Mouse (Mus musculus): Measurements from ENCODE around the gene Nudt3.

Nudt3 gene

GRCm38 (mm10) chr17:27556315-27557011, 66.8 kb downstream of the Nudt3 start, which contains the start of gene Hmga1:
Gene Hmga1, plus strand, starts transcription at chr17:27556497.
- POLR2A ChIA-PET: interaction anchor here (0.5 to 8.9 kb wide), 207 partner anchors 8 to 1951 kb away, joined by 3 to 146 read pairs (median 4); partner anchors contain the start of genes AI413582 (in 3 of the 4), Nudt3 (in 3 of the 4), RPS10-NUDT3 (in 3 of the 4) and Rps10 (in 2 of the 4)
- CTCF ChIA-PET: interaction anchor here (0.5 to 2.0 kb wide), 17 partner anchors 8 to 1457 kb away, joined by 3 to 7 read pairs (median 3); partner anchors contain the start of genes AI413582 (in 2 of the 4) and Tcp11 (in 1 of the 4)

GRCm38 (mm10) chr17:27555512-27556172, 67.7 kb downstream of the Nudt3 start:
- ChIA-PET POLR2A (interaction anchor here (0.5 to 8.9 kb wide), 181 partner anchors 8 to 1901 kb away, joined by 3 to 146 read pairs (median 4); partner anchors contain the start of genes AI413582 (in 3 of the 4), Nudt3 (in 3 of the 4), RPS10-NUDT3 (in 3 of the 4) and Rps10 (in 2 of the 4)), CTCF (interaction anchor here (0.5 to 2.0 kb wide), 13 partner anchors 8 to 1458 kb away, joined by 3 to 7 read pairs (median 3); partner anchors contain the start of gene AI413582 (in 2 of the 4))

- ChIA-PET POLR2A (interaction anchor here (0.5 to 8.9 kb wide), 62 partner anchors 8 to 1559 kb away, joined by 3 to 146 read pairs (median 6); partner anchors contain the start of genes AI413582 (in 3 of the 4), RPS10-NUDT3 (in 3 of the 4), Nudt3 (in 2 of the 4) and Rps10 (in 2 of the 4)), CTCF (interaction anchor here in 3 of 4 experiments (0.5 to 2.0 kb wide), 5 partner anchors 10 to 933 kb away, joined by 3 to 8 read pairs (median 4); partner anchors contain the start of gene AI413582 (in 1 of the 3))
Measured at GRCm38 (mm10) chr17:27555075-27555511, 68.2 kb downstream of the Nudt3 start.

- ChIA-PET POLR2A (interaction anchor here (0.6 to 8.9 kb wide), 51 partner anchors 7 to 775 kb away, joined by 3 to 146 read pairs (median 4); partner anchors contain the start of genes RPS10-NUDT3 (in 3 of the 4), AI413582 (in 2 of the 4), Nudt3 (in 2 of the 4) and Rps10 (in 2 of the 4)), CTCF (interaction anchor here in 3 of 4 experiments (0.5 to 2.0 kb wide), 12 partner anchors 11 to 934 kb away, joined by 3 to 8 read pairs (median 4); partner anchors contain the start of gene AI413582 (in 2 of the 3))
Measured at GRCm38 (mm10) chr17:27554062-27554960, 69.0 kb downstream of the Nudt3 start.

- POLR2A ChIA-PET: interaction anchor here (0.5 to 8.9 kb wide), 44 partner anchors 8 to 785 kb away, joined by 3 to 143 read pairs (median 4); partner anchors contain the start of genes AI413582 (in 2 of the 4), Nudt3 (in 2 of the 4), RPS10-NUDT3 (in 2 of the 4) and Rps10 (in 1 of the 4)
- CTCF ChIA-PET: interaction anchor here (0.6 to 1.9 kb wide), 16 partner anchors 10 to 465 kb away, joined by 3 to 10 read pairs (median 4); partner anchors contain the start of gene AI413582 (in 1 of the 4)
Measured at GRCm38 (mm10) chr17:27552215-27553201, 70.8 kb downstream of the Nudt3 start.

- CTCF ChIA-PET: interaction anchor here (0.6 to 1.9 kb wide), 14 partner anchors 8 to 91 kb away, joined by 3 to 10 read pairs (median 5); partner anchors contain the start of gene AI413582 (in 1 of the 4)
- POLR2A ChIA-PET: interaction anchor here (0.5 to 8.9 kb wide), 38 partner anchors 9 to 1072 kb away, joined by 3 to 143 read pairs (median 4); partner anchors contain the start of genes AI413582 (in 2 of the 4), Nudt3 (in 2 of the 4), RPS10-NUDT3 (in 1 of the 4) and Rps10 (in 1 of the 4)
Measured at GRCm38 (mm10) chr17:27551393-27551940, 71.8 kb downstream of the Nudt3 start.

- CTCF ChIA-PET: interaction anchor here in 1 of 4 experiments (1.3 kb wide), 1 partner anchor 220 kb away, joined by 3 read pairs; no protein-coding TSS in a partner anchor
- POLR2A ChIA-PET: interaction anchor here in 3 of 4 experiments (1.0 to 3.8 kb wide), 4 partner anchors 8 to 47 kb away, joined by 3 to 52 read pairs (median 3); partner anchors contain the start of gene Hmga1 (in 1 of the 3)
Measured at GRCm38 (mm10) chr17:27549234-27549633, 74.1 kb downstream of the Nudt3 start.

GRCm38 (mm10) chr17:27547253-27547868, 75.9 kb downstream of the Nudt3 start:
- CTCF ChIA-PET: interaction anchor here in 2 of 4 experiments (0.5 to 1.3 kb wide), 3 partner anchors 9 to 193 kb away, joined by 3 read pairs; partner anchors contain the start of gene Hmga1 (in 1 of the 2)
- POLR2A ChIA-PET: interaction anchor here in 3 of 4 experiments (0.9 to 3.8 kb wide), 13 partner anchors 8 to 161 kb away, joined by 3 to 52 read pairs (median 5); partner anchors contain the start of genes Hmga1 (in 3 of the 3), AI413582 (in 1 of the 3) and RPS10-NUDT3 (in 1 of the 3)

GRCm38 (mm10) chr17:27546574-27547085, 76.7 kb downstream of the Nudt3 start:
- CTCF ChIA-PET: interaction anchor here (0.5 to 1.6 kb wide), 9 partner anchors 8 to 587 kb away, joined by 3 to 7 read pairs (median 3); partner anchors contain the start of gene Hmga1 (in 1 of the 4)
- POLR2A ChIA-PET: interaction anchor here (0.9 to 3.8 kb wide), 16 partner anchors 7 to 161 kb away, joined by 3 to 52 read pairs (median 4); partner anchors contain the start of genes Hmga1 (in 3 of the 4) and AI413582 (in 1 of the 4)

- POLR2A ChIA-PET: interaction anchor here (0.6 to 3.8 kb wide), 15 partner anchors 8 to 204 kb away, joined by 3 to 52 read pairs (median 4); partner anchors contain the start of genes Hmga1 (in 3 of the 4) and AI413582 (in 1 of the 4)
Measured at GRCm38 (mm10) chr17:27545991-27546390, 77.3 kb downstream of the Nudt3 start.

GRCm38 (mm10) chr17:27544551-27544950, 78.7 kb downstream of the Nudt3 start:
- CTCF ChIA-PET: interaction anchor here in 3 of 4 experiments (0.6 to 2.6 kb wide), 3 partner anchors 10 to 143 kb away, joined by 3 to 8 read pairs (median 4); no protein-coding TSS in a partner anchor
- POLR2A ChIA-PET: interaction anchor here in 2 of 4 experiments (1.0 to 1.8 kb wide), 5 partner anchors 8 to 91 kb away, joined by 3 to 6 read pairs (median 4); partner anchors contain the start of gene Hmga1 (in 1 of the 2)

More at GRCm38 (mm10) chr17:27545991-27546390, 77.3 kb downstream of the Nudt3 start:
- CTCF ChIA-PET: interaction anchor here (0.5 to 1.6 kb wide), 7 partner anchors 10 to 588 kb away, joined by 3 to 7 read pairs (median 3); no protein-coding TSS in a partner anchor

GRCm38 (mm10) chr17:27541984-27542383, 81.3 kb downstream of the Nudt3 start:
- ChIA-PET POLR2A (interaction anchor here (0.5 to 3.3 kb wide), 13 partner anchors 10 to 51 kb away, joined by 3 to 15 read pairs (median 5); partner anchors contain the start of gene Hmga1 (in 3 of the 4)), CTCF (interaction anchor here in 3 of 4 experiments (0.5 to 1.9 kb wide), 5 partner anchors 10 to 93 kb away, joined by 4 to 7 read pairs (median 5); partner anchors contain the start of gene RPS10-NUDT3 (in 1 of the 3))

GRCm38 (mm10) chr17:27541261-27541660, 82.0 kb downstream of the Nudt3 start:
- POLR2A ChIA-PET: interaction anchor here (0.5 to 3.3 kb wide), 10 partner anchors 9 to 312 kb away, joined by 3 to 15 read pairs (median 6); partner anchors contain the start of gene Hmga1 (in 2 of the 4)
- CTCF ChIA-PET: interaction anchor here in 3 of 4 experiments (0.5 to 1.9 kb wide), 4 partner anchors 11 to 51 kb away, joined by 3 to 7 read pairs (median 4); no protein-coding TSS in a partner anchor
